Mouse (Mus musculus) gastrocnemius, postnatal 10 days (tissue): ENCODE data around the gene Morc2a. TPM values are rescaled to one million over a fixed set of nuclear protein-coding genes. Genes with fewer than 3 reads are reported as not detected.
"Not testable (repeated sequence)": the region's sequence is repeated elsewhere in the genome, so short reads cannot be mapped to it uniquely, and the experiment has no call there.

Experiments
- DNase-seq: peaks from one replicate; pipeline ENCODE4 v3.0.0; 2021; ENCODE audit warnings: mixed read lengths
- long read RNA-seq, 2 experiments: library from polyadenylated mRNA; stranded (forward); transcript quantifications; one replicate each; pipeline ENCODE4 v2.0.0; 2021
- total RNA-seq, 2 experiments: library from RNA; stranded (reverse); gene quantifications; 2 replicates each; pipeline ENCODE4 v1.2.3; 2021

The Morc2a gene
- total RNA-seq, result 10 to 100 TPM; 21.8 to 23.1 TPM
- long read RNA-seq, experiment 1, full-length matches to known transcripts, result 17 of 39 reads
- long read RNA-seq, experiment 1, partial matches to known transcripts, result 9 of 39 reads
- long read RNA-seq, experiment 1, other reads (novel, unspliced or antisense), result 13 of 39 reads
- long read RNA-seq, experiment 2, full-length matches to known transcripts, result 17 of 26 reads
- long read RNA-seq, experiment 2, partial matches to known transcripts, result 8 of 26 reads
- long read RNA-seq, experiment 2, other reads (novel, unspliced or antisense), result 1 of 26 reads

- peak; percentile 93 for DNase-seq
Measured at GRCm38 (mm10) chr11:3648964-3649841, at the start of gene Morc2a. Morc2a (plus strand) TSS chr11:3649191.

GRCm38 (mm10) chr11:3601966-3602365 is 47.0 kb upstream of the Morc2a start:
- not testable (repeated sequence) for DNase-seq

GRCm38 (mm10) chr11:3602687-3603086 is 46.3 kb upstream of the Morc2a start:
- not testable (repeated sequence) for DNase-seq

DNA sequence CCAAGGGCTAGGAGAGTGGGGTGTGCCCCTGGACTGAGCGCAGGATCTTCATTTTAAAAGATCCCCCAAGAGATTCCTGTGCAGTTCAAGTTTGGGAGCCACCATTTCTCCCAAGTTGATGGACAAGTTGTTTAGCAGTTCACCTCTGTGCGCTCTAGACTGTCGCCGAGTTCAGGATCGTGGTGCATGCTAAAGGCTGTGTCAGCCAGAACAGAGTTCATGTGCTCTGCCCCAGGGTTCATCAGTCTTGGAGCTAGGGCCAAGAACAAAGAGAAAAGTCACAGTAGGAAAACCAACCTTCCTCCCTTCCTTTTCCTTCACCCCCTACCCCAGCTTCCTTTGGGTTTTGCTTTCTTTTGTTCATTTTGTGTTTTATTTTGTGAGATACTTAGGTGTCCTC is 42.5 kb upstream of the Morc2a start:
- no peak for DNase-seq

DNA sequence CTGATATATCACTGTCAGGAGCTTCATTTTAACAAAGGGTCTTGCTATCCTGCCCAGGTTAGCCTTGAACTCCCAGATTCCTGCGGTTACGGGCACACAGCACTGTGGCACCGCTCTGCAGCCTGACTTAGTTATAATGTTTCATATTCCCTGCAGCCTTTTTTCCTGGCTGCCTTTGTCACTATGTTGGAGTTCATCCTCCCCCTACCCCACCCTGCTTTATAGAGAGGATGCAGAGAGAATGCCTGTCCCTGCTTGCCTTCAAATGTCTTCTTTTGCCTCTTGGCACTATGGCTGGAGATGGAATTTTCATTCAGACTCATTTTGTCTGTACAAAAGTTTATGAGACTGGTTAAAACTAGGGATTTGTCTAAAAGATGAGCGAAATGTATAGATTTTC is 33.4 kb upstream of the Morc2a start:
- no peak for DNase-seq

- DNase-seq, result no peak
Measured at GRCm38 (mm10) chr11:3622826-3623225, 26.2 kb upstream of the Morc2a start.

- DNase-seq, result no peak
Measured at GRCm38 (mm10) chr11:3624391-3625027, 24.5 kb upstream of the Morc2a start.

GRCm38 (mm10) chr11:3628999-3629491 is 19.9 kb upstream of the Morc2a start:
- DNase-seq, result peak; percentile 9

GRCm38 (mm10) chr11:3633269-3633668 is 15.7 kb upstream of the Morc2a start:
- peak; percentile 8 for DNase-seq

DNA sequence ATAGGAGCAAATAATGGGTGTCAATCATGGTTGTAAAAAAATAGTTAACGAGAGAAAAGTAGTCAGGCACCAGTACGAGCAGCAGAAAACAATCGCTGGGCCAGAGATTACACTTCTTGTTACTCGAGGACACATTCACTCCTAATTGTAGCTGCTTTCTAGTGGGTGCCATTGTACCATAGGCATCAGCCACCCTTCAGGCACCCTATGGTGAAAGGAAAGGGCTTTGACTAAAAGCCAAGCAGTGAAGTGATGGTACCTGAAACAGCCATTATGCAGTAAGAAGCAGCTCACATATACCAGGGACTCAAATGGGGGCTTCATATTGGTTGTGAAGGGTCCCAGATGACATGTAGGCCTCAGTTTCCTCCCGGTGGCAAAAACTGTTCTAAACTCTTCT is 1.3 kb upstream of the Morc2a start:
- no peak for DNase-seq

- no peak for DNase-seq
Measured at GRCm38 (mm10) chr11:3648305-3648963, 557 bp upstream of the Morc2a start.

DNA sequence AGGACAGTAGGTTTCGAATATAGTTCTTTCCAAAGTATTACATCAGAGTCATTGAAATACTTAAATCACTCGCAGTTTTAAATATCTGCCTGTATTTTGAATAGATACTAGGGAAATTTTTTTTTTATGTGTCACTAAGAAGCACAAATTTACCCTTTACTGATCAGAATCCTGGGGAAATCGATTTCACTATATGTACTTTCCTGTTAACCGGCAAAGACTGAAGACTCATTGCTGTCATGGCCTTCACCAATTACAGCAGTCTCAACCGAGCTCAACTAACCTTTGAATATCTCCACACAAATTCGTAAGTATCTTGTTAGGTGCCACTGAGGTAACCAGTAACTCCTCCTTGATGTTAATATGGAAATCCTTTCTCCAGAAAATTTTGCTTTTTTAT is 1.1 kb downstream of the Morc2a start:
- DNase-seq, result no peak

DNA sequence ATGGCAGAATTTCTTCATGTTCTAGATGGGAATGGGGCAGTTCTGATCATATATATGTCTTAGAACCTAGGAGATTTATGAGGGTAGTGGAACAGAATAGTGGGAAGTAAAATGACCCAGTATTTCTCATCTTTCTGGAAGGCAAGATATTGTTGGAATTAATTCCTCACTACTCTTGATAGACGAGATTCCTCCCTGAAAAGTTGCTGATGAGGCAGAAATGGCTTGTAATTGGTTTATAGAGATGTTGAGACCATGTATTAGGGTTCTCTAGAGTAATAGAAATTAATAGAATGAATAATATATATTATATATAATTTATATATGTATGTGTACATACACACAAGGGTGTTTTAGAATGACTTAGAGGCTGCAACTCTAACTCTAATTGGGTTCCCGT is 13.0 kb downstream of the Morc2a start:
- no peak for DNase-seq

GRCm38 (mm10) chr11:3667506-3667905 is 18.5 kb downstream of the Morc2a start:
- no peak for DNase-seq

DNA sequence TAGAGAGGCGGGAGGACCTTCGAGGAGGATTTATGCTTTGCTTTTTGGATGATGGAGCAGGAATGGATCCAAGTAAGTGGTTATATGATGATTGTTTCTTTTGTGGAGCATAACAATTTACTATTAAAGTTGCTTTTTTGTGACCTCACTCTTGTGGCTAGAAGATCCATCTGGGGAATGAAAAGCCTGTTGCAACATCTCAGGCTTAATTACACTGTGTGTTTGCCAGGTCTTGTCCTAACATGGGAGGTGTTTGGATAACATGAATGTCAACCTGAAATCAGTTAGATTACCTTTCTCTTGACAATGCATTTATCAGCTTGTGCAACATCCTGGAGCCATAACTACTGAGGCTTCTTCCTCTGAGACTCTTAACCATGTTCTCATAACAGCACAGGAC is 19.8 kb downstream of the Morc2a start:
- DNase-seq, result no peak

GRCm38 (mm10) chr11:3669849-3670248 is 20.9 kb downstream of the Morc2a start:
- no peak for DNase-seq

GRCm38 (mm10) chr11:3671000-3671628 is 22.1 kb downstream of the Morc2a start:
- DNase-seq, result no peak

DNA sequence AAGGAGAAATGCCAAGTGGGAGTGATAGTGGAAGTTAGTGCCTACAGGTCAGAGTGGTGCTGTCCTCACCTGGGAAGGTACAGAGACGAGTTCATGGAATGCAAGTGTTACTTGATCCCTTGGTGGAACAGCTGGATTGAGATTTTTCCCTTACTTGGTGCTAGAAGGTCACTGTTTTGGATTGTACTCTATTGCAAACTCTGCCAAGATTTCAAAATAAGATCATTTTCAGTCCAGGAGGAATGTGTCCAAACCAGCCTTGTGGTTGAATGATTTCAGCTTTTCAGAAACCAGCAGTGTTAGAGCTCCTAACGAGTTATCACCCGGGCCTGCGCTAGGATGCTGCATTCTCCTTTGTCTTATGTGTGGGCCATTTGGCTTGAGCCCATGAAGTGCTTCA is 25.6 kb downstream of the Morc2a start:
- no peak for DNase-seq

- no peak for DNase-seq
Measured at GRCm38 (mm10) chr11:3676423-3676822, 27.4 kb downstream of the Morc2a start.

DNA sequence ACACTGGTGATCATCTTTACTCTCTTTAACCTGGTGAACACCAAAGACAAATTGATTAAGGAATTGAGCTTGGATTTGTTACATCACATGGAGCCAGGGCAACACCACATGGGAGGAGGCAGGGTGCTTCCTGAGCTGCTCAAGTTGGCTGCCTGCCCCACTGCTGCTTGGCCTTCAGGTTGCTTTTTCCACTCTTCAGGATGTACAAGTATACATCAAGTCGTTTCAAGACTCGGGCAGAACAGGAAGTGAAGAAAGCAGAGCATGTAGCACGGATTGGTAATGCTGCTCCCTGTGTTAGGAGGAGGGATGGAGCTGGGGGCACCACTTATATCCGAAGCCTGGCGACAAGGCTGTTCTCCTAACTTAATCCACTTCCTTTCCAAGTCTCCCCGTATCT is 28.2 kb downstream of the Morc2a start:
- no peak for DNase-seq

GRCm38 (mm10) chr11:3679771-3680170 is 30.8 kb downstream of the Morc2a start:
- DNase-seq, result no peak

GRCm38 (mm10) chr11:3683696-3684095 is 34.7 kb downstream of the Morc2a start:
- no peak for DNase-seq
